Mouse (Mus musculus) NIH3T3 (cell line): Measurements from ENCODE around the gene Midn.

ENCODE experiments used
- DNase-seq: peaks from one replicate; pipeline ENCODE4 v3.0.0-alpha.2; 2012; ENCODE audit warnings: low read depth

Midn gene

DNA sequence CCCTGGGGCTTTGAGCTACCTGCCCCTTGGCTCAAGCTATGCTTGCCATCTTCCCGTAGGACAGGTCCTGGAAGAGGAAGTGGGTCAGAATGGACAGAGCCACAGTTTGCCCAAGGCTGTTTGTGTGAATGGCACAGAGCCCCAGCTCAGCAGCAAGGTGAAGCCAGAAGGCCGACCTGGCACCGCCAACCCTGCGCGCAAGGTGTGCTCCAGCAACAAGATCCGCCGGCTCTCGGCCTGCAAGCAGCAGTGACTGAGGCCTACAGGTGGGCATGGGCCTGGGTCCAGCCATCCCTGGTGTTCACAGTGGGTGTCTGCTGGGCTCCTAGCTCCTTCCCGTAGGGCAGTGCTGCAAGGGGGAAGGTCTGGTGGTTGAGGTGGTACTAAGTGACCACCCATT is 18.2 kb upstream of the Midn start:
- no peak for DNase-seq

- DNase-seq = no peak
Measured at GRCm38 (mm10) chr10:80130403-80131031, 17.6 kb upstream of the Midn start.

DNA sequence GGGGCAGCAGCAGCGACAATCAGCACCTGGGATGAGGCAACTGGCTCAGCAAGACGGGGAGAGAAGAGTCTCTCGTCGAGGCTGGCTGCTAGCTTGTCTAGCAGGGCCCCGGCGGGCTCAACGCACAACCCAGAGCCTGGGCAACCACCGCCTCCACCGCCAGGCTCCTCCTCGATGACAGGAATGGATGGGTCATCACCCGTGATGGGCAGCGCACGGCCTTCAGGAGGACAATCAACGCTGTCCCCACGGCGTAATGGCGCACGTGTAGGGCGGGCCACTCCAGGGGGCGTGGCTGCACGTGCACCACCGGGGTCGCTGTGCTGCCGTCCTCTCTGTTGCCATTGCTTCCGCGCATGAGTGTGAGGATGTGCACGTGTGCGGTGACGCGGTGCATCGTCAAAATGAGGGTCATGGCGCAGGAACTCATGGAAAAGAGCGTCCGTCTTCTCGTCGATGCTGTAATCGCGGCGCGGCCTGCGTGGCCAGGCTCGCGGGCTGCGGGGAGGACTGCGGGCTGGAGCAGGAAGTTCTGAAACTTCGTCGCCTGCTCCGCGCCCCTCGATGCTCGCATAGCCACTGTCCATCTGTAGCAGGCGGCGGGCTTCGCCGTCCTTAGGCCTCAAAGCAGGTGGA is 16.6 kb upstream of the Midn start:
- DNase-seq = no peak

- no peak for DNase-seq
Measured at GRCm38 (mm10) chr10:80131952-80132350, 16.1 kb upstream of the Midn start.

GRCm38 (mm10) chr10:80133226-80133849 is 14.7 kb upstream of the Midn start:
- DNase-seq = peak; percentile 39

- no peak for DNase-seq
Measured at GRCm38 (mm10) chr10:80134421-80134820, 13.7 kb upstream of the Midn start.

DNA sequence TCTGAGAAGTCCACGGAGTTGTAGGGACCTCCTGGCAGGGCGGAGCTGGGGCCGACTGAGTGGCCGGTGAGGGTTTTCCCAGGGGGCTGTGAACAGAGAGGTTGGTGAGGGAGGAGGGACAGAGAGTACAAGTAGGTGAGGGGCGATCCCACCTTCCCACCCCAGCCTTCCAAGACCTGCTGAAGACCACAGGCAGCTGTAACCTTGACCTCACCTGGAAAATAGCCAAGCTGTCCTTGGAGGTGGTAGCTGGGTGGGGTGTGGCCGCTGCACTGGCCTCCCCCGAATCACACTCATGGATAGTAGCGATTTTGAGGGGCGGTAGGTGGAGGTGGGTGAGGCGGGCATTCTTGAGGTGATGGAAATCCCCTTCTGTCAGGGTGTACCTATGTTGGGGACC is 12.9 kb upstream of the Midn start:
- no peak for DNase-seq

DNA sequence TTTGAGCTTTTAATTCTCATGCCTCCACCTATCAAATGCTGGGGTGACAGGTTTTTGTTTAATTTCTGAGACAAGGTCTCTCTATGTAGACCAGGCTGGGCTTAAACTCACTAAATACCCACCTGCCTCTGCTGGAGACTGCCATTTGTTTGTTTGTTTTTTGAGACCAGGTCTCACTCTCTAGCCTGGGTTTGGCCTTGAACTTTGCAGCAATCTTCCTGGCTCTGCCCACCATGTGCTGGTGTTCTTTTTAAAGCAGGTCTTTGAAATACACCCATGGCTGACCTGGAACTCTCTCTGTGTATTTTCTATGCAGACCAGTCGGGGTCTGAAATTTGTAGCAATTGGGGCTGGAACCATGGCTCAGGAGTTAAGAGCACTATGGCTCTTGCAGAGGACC is 12.4 kb upstream of the Midn start:
- DNase-seq = no peak

DNA sequence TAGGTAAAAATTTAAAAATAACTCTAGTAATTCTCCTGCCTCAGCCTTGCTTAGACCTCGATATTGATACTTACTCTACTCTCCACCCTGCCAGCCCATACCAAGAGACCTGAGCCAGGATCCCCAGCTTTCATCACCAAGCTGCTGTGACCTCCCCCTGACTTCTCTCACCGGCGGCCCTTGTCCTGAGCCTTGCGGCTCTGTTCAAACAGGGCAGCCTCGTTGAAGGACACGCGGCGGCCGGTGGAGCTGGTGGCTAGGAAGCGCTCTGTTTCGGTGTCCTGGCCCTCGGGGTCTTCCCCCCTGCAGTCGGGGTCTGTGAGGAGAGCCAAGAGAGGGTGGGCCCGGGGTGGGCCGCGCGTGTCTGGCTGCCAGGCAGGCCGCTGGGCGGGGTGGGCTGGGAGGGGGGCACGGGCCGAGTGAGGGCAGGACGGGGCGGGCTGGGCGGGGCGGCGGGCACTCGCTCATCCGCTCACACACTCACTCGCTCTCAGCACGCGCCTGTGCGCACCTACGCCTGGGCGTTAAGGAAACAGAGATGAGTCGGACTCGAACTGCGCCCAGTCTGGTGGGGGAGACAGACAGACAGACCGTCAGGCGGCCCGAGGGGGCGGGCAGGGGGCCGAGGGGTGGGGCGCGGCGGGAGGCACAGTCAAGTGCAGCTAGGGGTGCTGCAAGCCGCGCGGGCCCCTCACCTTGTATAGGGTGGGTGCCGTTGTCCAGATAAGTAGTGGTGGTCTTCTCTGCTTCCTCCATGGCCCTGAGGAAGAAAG is 11.7 kb upstream of the Midn start:
- no peak for DNase-seq

GRCm38 (mm10) chr10:80136952-80137625 is 11.0 kb upstream of the Midn start:
- DNase-seq = no peak

- no peak for DNase-seq
Measured at GRCm38 (mm10) chr10:80137626-80138552, 10.2 kb upstream of the Midn start.

DNA sequence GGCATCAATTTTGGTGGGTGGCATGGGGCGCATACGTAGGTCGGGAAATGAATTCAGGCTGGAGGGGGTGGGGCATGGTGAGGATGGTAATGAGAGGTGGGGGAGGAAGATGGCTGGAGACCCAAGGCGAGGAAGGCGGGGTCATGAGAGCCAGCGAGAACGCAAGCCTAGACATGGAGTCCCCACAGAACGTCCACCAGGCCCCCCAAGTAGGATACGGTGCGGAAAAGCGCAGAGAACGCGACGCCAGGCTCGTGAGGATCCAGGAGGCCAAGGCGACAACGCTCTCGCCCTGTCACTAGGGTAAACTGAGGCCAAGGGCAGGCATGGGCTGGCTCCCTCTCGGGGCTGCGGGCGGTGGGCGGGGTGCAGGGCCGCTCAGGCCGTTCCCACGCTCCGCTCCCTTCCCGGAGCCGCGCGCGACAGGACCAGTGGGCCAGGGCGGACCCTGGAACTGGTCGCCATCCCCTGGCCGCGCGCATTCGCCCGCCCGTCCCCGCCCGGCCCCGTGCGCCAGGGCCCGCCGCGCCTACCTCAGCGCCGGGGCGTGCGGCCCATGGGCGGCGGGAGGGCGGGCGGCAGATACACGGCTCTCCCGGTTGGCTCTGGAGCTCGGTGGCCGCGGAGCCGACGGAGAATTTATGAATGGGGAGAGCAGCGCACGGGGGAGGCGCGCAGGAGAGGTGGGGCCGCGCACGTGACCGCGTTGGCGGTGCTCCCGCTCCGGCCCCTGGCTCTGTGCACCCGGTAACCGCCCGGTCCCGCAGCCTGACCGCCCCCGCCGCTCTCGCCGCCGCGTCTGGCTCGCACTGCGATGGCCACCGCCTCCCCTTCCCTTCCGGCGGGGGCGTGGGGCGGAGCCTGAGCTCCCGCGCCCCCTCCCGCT is 9.3 kb upstream of the Midn start, which contains the start of gene Atp5d:
Atp5d (plus strand) TSS at position 80 of the 886 bp plus-strand sequence.
- DNase-seq = peak; percentile 82

- DNase-seq = no peak
Measured at GRCm38 (mm10) chr10:80139439-80139775, 8.7 kb upstream of the Midn start.

- no peak for DNase-seq
Measured at GRCm38 (mm10) chr10:80139975-80140665, 8.0 kb upstream of the Midn start.

DNA sequence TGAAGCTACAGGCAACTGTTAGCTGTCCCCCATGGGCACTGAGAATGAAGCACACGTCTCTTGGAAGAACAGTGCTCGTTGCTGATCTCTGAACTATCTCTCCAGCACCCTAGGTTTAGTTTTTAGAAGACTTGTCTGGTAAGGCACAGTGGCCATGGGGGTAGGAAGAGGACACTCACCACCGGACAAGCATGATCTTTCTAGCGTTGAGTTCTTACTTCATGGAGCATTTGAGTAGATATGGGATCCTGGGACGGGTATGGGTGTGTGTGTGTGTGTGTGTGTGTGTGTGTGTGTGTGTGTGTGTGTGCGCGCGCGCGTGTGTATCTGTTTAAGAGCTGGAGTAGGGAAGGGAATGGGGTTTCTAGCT is 7.4 kb upstream of the Midn start, which contains the start of gene Cbarp:
Cbarp (minus strand) TSS at position 170 of the 370 bp plus-strand sequence.
- DNase-seq = no peak

DNA sequence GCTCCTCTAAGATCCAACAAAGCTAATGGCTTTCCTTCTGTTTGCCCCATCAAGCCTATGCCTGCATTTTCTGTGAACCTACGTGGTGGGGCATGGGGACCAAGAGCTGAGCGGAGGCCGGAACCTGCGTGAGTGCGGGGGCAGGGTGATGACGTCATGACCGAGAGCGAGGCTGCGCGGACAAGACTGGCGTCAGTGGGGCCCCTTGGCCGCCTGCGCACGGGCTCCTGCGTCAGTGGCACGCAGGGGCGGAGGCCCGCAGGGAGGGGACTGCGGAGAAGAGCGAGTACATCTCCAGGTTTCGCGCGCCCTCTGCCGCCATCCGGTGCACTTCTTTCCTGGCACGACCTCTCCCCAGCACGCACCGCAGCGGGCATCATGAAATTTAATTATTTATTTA is 6.8 kb upstream of the Midn start:
- DNase-seq = peak; percentile 98

DNA sequence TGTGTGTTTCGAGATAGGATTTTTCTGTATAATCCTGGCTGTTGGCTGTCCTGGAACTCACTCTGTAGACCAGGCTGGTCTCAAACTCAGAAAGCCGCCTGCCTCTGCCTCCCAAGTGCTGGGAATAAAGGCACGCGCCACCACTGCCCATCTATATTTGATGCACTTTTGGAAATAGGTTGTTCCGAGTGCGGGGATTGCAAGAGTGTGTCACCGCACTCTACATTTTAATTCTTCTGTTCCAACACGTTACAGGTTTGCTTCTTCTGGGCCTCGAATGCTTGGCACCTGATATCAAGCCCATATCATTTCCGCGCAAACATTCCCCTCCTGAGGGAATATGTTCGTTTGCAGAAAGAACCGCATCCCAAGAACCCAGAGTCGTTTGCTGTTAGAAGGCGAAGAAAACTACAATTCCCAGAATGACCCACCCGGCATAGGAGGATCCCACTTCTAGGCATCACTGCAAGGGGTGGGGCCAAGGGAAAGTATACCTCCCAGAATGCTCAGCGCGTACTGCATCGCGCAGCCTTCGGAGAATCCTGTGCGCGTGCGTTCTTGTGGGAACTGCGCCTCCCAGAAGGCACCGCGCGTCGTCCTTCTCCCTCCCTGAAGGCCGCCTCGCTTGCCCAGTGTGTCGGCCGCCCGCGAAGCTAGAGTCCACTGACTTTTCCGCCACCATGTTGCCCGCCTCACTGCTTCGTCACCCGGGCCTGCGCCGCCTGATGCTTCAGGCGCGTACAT is 6.1 kb upstream of the Midn start:
- DNase-seq = peak; percentile 99

DNA sequence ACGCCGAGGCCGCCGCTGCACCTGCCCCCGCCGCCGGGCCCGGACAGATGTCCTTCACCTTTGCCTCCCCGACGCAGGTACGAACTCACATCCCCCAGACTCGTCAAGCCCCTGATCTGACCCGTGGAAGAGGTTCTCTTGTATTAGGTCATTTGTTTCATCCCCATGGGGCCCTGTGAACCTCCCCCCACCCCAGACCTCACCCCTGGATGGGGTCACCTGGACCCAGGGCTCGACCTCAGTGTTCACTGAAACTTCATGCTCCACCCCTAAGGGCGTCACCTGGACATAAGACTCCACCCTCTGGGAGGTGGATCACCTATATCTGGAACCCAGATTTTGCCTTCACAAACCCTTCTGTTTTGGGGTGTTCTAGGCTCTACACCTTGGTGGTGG is 5.5 kb upstream of the Midn start:
- DNase-seq = no peak

- no peak for DNase-seq
Measured at GRCm38 (mm10) chr10:80143664-80144063, 4.4 kb upstream of the Midn start.
